8 mouse cellular contexts compared by ENCODE assay signal in the genomic region with DNA sequence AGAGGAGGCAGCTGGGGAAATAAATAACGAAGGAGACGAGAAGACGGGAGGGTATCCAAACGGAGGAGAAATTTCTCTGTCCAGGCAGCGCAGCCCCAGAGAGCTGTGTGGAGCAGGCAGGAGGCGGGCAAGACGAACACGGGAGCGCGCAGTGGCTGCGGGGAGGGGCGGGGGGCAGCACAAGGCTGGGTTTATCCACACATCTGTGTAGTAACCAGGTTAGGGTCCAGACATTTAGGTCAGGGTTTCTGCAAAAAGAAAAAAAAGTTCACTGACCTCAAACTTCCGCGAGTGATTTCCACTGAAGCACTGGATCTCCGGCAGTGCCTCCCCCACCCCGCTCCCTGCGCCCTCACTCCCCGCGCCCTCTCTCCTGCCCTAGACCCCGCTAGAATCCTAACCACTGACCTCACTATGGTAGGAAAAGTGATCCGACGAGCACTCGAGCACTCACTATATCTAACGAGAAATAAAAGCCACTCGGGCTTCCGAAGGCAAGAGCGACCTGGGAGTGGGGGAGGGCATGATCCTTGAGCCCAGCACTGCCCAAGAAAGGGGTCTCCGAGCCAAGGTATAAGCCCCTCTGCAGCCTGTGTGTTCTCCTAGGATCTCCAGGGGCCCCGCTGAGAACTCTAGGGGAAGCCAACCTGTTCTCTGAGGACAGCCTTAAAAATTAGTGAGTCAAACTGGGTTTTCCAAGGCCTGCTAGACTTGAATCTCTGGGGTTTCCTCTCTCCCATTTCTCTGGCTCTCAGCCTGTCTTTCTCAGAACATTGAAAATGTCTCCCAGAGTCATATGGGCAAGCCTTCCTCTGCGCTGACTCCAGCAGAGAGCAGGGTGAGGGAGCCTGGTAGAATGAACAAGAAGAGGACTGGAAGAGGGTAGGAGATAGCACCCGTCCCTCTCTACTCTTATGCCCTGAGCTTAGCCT. TPM values are rescaled to one million over a fixed set of nuclear protein-coding genes. Genes with fewer than 3 reads are reported as not detected.
DNase-seq lines count a peak whose midpoint lies in the region; ATAC-seq and TF ChIP-seq lines count a peak whose summit lies in the region.

TSS of gene Cacna1e (minus strand) at position 227 of the 932 bp plus-strand sequence.

- 6% methylated on average over 31 of the region's 31 CpGs for WGBS in hindbrain, embryonic 12.5 days
- 8% methylated on average over 31 of the region's 31 CpGs for WGBS in liver, embryonic 14.5 days (ENCODE audit: insufficient replicate concordance)
- 6% methylated on average over 31 of the region's 31 CpGs for WGBS in stomach, embryonic 14.5 days

- no peaks in the 10 kb centered on the region for H3K9me3 ChIP-seq in hindbrain, embryonic 12.5 days (replicated peaks)
- H3K9me3 ChIP-seq in liver, embryonic 14.5 days (ENCODE audit: control insufficient read depth, low read length), result no peaks in the 10 kb centered on the region
- H3K9me3 ChIP-seq in stomach, embryonic 14.5 days (ENCODE audit: control insufficient read depth, low read depth, low read length), result no peaks in the 10 kb centered on the region

- H3K4me3 ChIP-seq in hindbrain, embryonic 12.5 days, result peak within 1 kb of the TSS; percentile 40
- H3K4me3 ChIP-seq in liver, embryonic 14.5 days (ENCODE audit: insufficient read depth in 1 of 2, low read depth in 2 of 2, low read length in 2 of 2), result no peak within 1 kb of the TSS
- H3K4me3 ChIP-seq in stomach, embryonic 14.5 days (ENCODE audit: low read depth, low read length), result peak within 1 kb of the TSS; percentile 26

- DNase-seq in layer of hippocampus, adult 18-20 months (ENCODE audit: low spot score in 2 of 2), result peak in 1 of 2 experiments; percentile 45
- no peak for DNase-seq in layer of hippocampus, adult 9-11 months
- peak; percentile 37 for DNase-seq in adrenal gland, postnatal 10 days
- peak; percentile 61 for DNase-seq in embryo, embryonic 10.5 days (ENCODE audit: low spot score)
- no peak for DNase-seq in liver, embryonic 14.5 days (ENCODE audit: low read depth in 3 of 3, low spot score in 3 of 3)
- DNase-seq in gastrocnemius, adult 18-20 months (ENCODE audit: low spot score), result no peak

- H3K4me1 ChIP-seq in hindbrain, embryonic 12.5 days, result peaks cover 27% of the 10 kb centered on the region
- H3K4me1 ChIP-seq in liver, embryonic 14.5 days (replicated peaks; ENCODE audit: control insufficient read depth in 2 of 2, insufficient read depth in 2 of 2, low read length in 1 of 2), result no peaks in the 10 kb centered on the region
- 0 out of 2 replicates have a peak, but pooled peaks cover 4% of the 10 kb centered on the region for H3K4me1 ChIP-seq in stomach, embryonic 14.5 days (ENCODE audit: control insufficient read depth, insufficient read depth, low read length)

- H3K27me3 ChIP-seq in hindbrain, embryonic 12.5 days, result peaks cover 26% of the 10 kb centered on the region
- H3K27me3 ChIP-seq in liver, embryonic 14.5 days (ENCODE audit: control insufficient read depth, insufficient read depth, low read length), result peaks cover 9% of the 10 kb centered on the region
- H3K27me3 ChIP-seq in stomach, embryonic 14.5 days (ENCODE audit: control insufficient read depth, insufficient read depth, low read length), result peaks cover 4% of the 10 kb centered on the region; the same call in 1 of the 2 replicates

- no peak for TF ChIP-seq CTCF in liver, embryonic 14.5 days (IDR thresholded peaks at IDR 0.05; ENCODE audit: low read depth)

- H3K27ac ChIP-seq in hindbrain, embryonic 12.5 days, result no peak within 1 kb of the TSS
- no peak within 1 kb of the TSS for H3K27ac ChIP-seq in liver, embryonic 14.5 days
- no peak within 1 kb of the TSS for H3K27ac ChIP-seq in stomach, embryonic 14.5 days (ENCODE audit: low read length)

- H3K36me3 ChIP-seq in hindbrain, embryonic 12.5 days, result no peaks in the 10 kb centered on the region
- H3K36me3 ChIP-seq in liver, embryonic 14.5 days (replicated peaks; ENCODE audit: control insufficient read depth, insufficient read depth, low read depth), result no peaks in the 10 kb centered on the region
- no peaks in the 10 kb centered on the region for H3K36me3 ChIP-seq in stomach, embryonic 14.5 days (ENCODE audit: control insufficient read depth, insufficient read depth, low read length)

- peak within 1 kb of the TSS; percentile 81 for H3K4me2 ChIP-seq in hindbrain, embryonic 12.5 days (replicated peaks)
- peak within 1 kb of the TSS; percentile 21; the same call in 1 of the 2 replicates for H3K4me2 ChIP-seq in liver, embryonic 14.5 days (ENCODE audit: low read depth)
- peak within 1 kb of the TSS; percentile 66 for H3K4me2 ChIP-seq in stomach, embryonic 14.5 days (replicated peaks; ENCODE audit: low read depth, low read length)

- no peak for TF ChIP-seq EP300 in liver, embryonic 14.5 days (IDR thresholded peaks at IDR 0.05; ENCODE audit: low read depth)

- H3K9ac ChIP-seq in hindbrain, embryonic 12.5 days, result peak within 1 kb of the TSS; percentile 52
- no peak within 1 kb of the TSS for H3K9ac ChIP-seq in liver, embryonic 14.5 days (replicated peaks)
- no peak within 1 kb of the TSS for H3K9ac ChIP-seq in stomach, embryonic 14.5 days (replicated peaks; ENCODE audit: low read depth, low read length)

- 0 out of 2 replicates have a peak, but pooled peaks have one; percentile 39 for ATAC-seq in hindbrain, embryonic 12.5 days (ENCODE audit: low FRiP score)
- no peak for ATAC-seq in liver, embryonic 14.5 days (ENCODE audit: insufficient read depth)
- peak; percentile 42; the same call in 1 of the 2 replicates for ATAC-seq in stomach, embryonic 14.5 days (ENCODE audit: insufficient number of reproducible peaks, insufficient read depth, low FRiP score, low read depth)

RNA-seq across cellular contexts. Expression of gene Cacna1e, which starts in this region (rescaled TPM):
- 100 to 1,000 TPM; 192 to 203 TPM for total RNA-seq in layer of hippocampus, adult 18-20 months (2021)
- 1 to 10 TPM in 1 of 2 experiments, under 1 TPM in 1; 0.87 to 1.8 TPM for total RNA-seq in adrenal gland, postnatal 10 days (2021)
- 4.1 and 4.6 TPM in 2 replicates for polyA plus RNA-seq in hindbrain, embryonic 12.5 days (2016; fragmentation: Nextera tagmentation; extraction: Ambion mirVana)
- 0.02 and 0.04 TPM in 2 replicates for polyA plus RNA-seq in liver, embryonic 14.5 days (2012; rRNA removed)
- polyA plus RNA-seq in liver, embryonic 14.5 days (2014; fragmentation: Nextera tagmentation; extraction: Ambion mirVana), result 0.03 TPM in 2 replicates
- polyA plus RNA-seq in stomach, embryonic 14.5 days (2014; fragmentation: Nextera tagmentation; extraction: Ambion mirVana), result 2.3 and 2.4 TPM in 2 replicates
- under 1 TPM; 0.05 to 0.07 TPM for total RNA-seq in gastrocnemius, adult 18-20 months (2021)

Comparison
In these comparisons a context has a peak if more than half of its experiments do, and no peak if none do; other contexts are left out.
1. RNA of gene Cacna1e (total RNA-seq): 192 to 203 TPM in layer of hippocampus, adult 18-20 months; 0.87 to 1.8 TPM in adrenal gland, postnatal 10 days and 0.05 to 0.07 TPM in gastrocnemius, adult 18-20 months; every median in the first group is over 10 times any median in the second.
2. DNase-seq: peak in adrenal gland, postnatal 10 days (single experiment) and embryo, embryonic 10.5 days (single experiment); none in layer of hippocampus, adult 9-11 months (single experiment), liver, embryonic 14.5 days (0 of 3) and gastrocnemius, adult 18-20 months (single experiment).
3. H3K4me2 ChIP-seq: peak in every context shown above with its lines; median percentile 81 in hindbrain, embryonic 12.5 days; 66 in stomach, embryonic 14.5 days; 21 in liver, embryonic 14.5 days.
4. H3K4me3 ChIP-seq: peak in hindbrain, embryonic 12.5 days (single experiment) and stomach, embryonic 14.5 days (single experiment); none in liver, embryonic 14.5 days (0 of 2).